Mouse (Mus musculus): ENCODE measurements around the gene Slc25a26.

The Slc25a26 gene

GRCm38 (mm10) chr6:94643989-94644388 lies 143.9 kb downstream of the Slc25a26 start:
- no peak for DNase-seq

GRCm38 (mm10) chr6:94644641-94645040 lies 144.5 kb downstream of the Slc25a26 start:
- DNase-seq = no peak

- no peak for DNase-seq
Observed at GRCm38 (mm10) chr6:94645723-94646122, 145.6 kb downstream of the Slc25a26 start.

DNA sequence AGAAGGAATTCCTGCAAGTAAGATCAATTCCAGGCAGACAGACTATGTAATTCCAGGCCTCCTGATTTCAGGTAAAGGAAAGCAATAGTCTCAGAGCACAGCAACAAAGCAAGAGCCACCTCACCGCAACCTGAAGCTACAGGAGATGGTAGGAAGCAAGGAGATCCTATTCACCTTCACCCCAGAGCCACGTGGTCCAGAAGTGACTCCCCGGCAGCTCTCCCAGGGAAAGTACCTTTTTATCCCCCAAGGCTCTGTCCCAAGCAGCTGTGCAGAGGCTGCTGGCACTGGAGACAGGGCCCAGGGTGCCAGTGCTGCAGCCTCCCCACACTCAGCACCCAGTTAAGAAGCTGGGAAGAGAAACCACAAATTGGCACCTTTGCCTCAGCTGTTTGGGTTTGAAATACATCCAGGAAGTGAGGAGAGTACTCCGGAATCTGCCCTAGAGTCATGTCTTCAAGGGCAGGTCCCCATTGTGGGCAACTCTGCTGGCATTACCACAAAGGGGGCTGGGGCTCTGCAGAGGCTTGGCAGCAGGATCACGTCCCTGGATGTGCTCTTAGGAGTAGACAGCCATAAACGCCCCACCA lies 146.2 kb downstream of the Slc25a26 start:
- DNase-seq = peak; percentile 60

DNA sequence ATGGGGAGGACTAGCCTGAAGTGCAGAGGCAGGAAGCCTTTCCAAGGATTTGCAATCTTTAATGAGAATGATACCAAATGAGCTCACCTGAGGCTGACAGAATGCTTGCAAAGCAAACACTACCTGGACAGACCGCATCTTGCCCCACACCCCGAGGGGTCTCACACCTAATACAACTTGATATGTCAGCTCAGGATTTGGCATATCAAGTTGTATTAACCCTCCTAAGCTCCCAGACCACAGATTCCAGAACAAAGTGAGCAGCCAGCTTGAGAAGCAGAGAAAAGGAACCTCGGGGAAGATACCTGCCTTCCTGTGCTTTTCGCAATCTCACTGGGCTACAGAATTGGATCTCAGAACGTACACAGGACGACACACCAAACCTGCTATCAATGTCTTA lies 146.8 kb downstream of the Slc25a26 start:
- no peak for DNase-seq

DNA sequence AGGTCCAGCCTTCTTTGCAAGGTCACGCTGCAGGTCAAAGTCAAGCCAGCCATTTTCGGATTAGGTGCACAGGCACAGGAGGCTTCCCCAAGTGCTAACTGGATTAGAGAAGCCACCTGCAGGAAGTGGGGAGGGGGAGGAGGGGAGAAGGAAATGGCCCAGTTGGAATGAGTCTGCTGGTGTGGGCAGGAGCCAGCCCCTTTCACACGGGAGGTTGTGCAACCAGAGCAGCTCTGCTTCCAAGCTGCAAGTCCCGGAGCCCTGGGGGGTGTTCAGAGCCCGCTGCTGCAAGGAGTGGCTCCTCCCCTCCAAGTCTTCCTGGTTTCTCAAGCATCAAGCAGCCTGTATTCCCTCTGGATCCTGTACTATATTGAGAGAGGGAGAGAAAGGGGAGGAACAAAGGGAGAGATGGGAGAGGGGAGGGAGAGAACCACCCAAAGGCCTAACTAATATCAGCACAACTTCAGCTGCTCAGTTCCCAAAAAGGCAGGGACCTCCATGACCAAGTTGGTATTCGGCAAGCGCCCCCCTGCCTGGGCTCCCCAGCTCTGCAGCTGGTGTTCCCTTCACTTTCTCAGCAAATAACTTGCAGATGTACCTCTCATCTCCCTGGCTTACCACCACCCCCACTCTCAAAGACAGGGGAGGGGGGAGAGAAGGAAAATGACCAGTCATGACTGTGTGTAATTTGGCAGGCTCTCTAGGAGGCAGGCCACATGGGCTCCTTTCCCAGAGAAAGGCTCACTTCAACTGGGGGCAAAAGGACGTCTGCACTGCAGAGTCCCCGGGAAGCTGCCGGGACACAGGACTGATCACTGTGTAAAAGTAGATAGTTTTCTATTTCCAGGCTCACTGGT lies 147.7 kb downstream of the Slc25a26 start:
- DNase-seq = peak; percentile 77

- DNase-seq = no peak
Observed at GRCm38 (mm10) chr6:94648496-94648895, 148.4 kb downstream of the Slc25a26 start.

DNA sequence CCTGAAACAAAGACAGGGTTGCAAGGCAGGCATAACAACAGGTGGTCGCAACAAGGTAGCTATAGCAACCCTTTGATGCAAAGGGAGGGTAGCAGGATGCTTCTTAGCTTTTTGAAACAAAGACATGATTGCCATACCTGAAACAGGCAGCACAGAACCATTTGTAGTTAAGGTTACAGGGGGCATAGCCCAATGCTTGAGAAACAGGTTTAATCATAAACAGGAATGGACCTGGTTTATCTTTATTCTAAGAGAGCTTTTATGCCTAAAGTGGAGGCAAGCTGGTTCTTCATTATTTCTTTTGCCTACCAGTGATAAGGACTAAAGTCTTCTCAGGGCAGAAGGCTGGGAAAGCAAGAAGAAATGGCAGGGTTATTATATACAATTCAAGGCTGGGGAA lies 149.5 kb downstream of the Slc25a26 start:
- DNase-seq = no peak

DNA sequence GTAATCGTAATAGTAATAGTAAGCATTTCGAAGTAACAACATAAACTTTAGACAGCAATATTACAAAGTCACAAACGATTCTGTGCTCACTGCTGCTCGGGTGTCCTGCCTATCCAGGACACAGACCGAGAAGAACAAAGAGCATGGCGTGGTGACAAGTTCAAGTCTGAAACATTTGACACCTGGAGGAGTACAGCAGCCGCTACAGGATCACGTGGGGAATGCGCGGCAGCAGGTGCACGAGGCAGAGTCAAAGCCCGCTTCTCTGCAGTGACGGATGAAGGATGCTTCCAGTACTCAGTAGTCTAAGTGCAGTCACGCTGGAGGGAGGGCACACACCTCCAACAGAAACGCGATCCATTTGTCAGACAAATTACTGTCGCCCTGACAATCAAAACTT lies 151.4 kb downstream of the Slc25a26 start:
- DNase-seq = peak; percentile 54

DNA sequence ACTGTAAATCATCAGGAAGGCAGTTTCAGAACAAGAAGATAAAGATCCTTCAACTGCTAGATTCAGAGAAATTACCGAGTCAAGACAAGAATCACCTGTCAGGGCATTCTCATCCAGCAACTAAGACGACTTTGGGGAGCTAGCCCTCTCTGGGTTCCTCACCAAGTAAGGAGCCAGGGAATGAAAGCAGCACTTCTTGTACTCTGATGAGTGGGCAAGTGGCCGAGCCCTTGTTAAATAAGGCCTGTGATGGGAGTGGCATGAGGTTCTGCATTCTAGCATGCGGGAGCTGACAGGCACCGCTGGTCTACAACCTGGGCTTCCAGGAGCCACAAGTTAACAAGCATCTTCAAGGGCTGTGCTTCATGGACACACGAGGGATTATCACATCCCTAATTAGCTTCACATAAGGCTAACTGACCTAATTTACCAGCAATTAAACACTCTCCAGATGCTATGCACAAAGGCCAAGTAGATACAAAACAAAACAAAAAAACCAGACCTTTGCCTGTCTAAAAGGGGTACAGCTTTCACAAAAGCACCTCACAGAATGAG lies 152.6 kb downstream of the Slc25a26 start:
- DNase-seq = no peak

- DNase-seq = no peak
Observed at GRCm38 (mm10) chr6:94653388-94654316, 153.5 kb downstream of the Slc25a26 start.
